Mouse (Mus musculus): ENCODE measurements at regions not wholly inside any gene's neighbourhood (a gene's known extent, or its start where the extent isn't known, plus 50 kb on each side); places are given as distances from the start of the nearest gene placed in this dataset.

DNA sequence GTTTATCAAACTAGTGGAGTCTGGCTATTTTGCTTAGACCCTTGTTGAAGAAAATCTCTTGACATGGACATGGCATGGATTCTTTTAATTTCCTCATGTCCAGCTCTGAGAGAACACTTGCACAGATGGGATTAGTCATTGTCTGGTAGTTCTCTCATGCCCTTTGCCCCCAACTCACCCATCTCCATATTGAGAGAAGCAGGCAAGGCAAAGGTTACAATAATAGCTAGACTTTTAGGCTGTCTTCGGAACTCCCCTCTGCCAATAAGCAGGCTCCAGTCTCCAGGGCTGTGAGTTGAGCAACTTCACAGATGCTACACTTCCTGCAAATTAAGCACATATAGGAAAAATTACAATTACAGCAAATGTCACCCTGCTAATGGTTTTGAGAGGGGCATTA lies 558.0 kb upstream of the Alcam start:
- no peak for DNase-seq (ENCODE audit: low spot score in 2 of 2)

DNA sequence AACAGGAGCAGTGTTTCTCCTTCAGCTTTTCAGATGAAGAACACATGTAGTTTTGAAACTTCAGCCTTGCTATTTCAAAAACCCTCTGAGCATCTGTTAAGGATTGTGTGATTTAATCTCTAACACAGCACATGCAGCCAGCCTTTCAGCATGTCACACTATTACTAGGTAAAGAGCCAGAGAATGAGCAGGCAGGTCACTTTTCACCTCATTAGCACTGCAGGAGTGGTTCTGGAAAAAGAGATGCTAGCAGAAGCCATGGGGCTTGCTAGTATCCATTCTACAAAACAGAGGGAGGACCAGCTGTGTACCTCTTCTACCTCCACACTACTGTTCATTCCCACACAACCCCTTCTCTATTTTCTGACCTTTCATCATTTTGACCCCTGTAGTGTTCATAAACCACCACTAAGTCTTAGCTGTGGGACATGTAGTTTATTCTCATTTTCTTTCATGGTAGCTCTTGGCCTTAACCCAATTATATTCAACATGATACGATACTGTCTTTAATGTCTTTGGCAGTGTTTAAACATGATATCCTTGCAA lies 535.1 kb upstream of the Alcam start:
- no peak for DNase-seq (ENCODE audit: low spot score in 2 of 2)

DNA sequence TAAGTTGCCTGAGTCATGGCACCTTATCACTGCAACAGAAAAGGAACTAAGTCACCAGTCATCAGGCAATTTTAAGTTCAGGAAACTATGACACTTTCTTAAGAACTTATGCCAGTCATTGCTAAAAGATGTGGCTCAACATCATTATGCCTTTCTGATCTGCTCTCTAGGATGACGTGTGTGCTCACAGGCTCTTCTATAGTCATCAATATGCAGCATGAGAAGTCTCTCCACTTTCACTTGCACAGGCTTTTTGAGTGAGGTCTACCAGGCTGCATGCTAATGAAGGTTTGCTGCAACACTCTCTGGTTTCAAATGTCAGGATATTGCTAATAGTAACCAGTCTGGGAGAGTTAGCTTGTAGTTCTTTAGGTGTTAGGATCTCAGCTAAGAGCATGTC lies 530.5 kb upstream of the Alcam start:
- DNase-seq (ENCODE audit: low spot score in 2 of 2) = no peak

DNA sequence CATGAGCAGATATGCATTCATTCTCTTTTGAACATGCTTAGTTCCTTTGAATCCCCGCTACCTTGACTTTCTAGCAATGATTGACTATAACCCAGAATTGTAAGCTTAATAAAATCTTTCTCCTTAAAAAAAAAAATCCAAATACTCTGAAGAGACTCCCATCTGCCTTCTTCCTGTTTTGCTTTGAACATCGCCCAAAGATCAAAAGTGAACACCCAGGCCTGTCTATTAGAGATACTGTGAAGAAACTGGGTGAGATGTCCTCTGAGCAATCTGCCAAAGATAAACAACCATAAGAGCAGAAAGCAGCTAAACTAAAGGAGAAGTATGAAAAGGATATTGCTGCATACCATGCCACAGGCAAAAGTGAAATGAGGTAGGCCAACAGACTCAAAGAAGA lies 527.1 kb upstream of the Alcam start:
- no peak for DNase-seq (ENCODE audit: low spot score in 2 of 2)

DNA sequence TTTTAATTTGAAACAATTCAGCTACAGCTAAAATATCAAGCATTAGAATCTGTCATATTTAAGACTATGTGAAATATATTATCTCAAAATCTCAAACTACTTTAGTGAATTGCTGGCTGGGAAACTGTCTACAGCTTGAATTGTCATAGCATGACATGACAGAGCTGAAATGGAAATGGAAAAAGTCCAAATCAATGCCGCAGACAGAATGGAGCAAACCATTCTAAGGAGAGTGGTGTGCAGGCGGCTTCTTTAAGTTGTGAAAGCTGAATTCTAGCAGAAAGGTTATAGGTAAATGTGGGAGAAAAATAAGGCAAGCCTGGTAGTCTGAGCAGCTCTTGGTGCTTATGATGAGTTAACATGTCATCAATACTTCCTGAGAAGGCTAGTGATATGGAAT lies 518.9 kb upstream of the Alcam start:
- DNase-seq (ENCODE audit: low spot score in 2 of 2) = no peak

DNA sequence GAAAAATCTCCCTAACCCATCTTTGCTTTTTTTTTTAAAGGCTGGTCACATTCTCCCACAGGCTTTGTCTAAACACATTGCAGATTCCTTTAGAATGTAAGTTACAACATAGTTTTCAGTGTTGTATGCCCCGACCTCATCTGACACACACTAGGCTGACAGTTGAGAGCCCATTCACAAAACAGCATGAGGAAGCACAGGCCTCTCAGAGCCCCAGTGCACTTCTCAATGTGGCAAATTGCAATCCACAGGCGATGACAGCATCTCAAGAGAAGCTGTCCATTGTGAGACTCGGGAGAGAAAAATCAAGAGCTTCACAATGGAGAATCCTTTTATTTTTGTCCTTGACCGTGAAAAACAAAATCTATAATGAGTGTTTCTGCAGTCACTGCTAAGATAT lies 493.8 kb upstream of the Alcam start:
- DNase-seq (ENCODE audit: low spot score in 2 of 2) = no peak

DNA sequence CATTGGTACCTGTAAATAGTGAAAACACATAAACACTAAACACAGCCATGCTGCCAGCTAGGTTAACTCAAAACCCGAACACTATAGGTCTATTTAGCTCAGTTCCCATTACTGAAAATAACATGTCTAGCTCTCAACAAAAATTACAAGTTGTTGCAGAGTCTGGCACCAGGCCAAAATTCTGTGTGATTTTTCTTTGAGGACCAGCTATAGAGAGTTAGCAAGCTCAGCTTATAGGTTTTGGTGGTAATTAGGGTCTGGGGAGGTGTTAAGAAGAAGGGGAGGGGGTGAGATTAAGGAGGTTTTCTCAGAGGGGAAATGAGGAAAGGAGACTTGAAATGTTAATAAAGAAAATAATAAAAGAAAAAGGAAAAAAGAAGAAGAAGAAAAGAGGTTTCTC lies 480.9 kb upstream of the Alcam start:
- no peak for DNase-seq (ENCODE audit: low spot score in 2 of 2)

DNA sequence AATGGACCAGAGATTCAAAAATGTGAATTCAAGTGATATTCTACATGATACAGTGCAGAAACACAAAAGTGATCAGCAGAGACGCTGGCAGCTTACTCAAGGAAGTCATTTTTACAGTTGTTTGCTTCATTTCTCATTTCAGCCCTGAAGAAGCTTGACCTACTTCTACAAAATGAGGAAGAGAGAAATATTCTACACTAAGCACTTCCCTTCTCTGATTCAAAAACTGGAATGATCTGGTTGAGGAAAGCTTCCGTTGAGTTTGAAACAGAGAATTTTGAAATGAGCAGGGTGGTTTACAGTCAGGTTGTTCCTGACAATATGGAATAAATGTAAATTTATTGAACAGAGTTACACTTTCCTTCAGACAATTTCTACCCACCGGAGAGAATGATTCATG lies 478.1 kb upstream of the Alcam start:
- no peak for DNase-seq (ENCODE audit: low spot score in 2 of 2)

DNA sequence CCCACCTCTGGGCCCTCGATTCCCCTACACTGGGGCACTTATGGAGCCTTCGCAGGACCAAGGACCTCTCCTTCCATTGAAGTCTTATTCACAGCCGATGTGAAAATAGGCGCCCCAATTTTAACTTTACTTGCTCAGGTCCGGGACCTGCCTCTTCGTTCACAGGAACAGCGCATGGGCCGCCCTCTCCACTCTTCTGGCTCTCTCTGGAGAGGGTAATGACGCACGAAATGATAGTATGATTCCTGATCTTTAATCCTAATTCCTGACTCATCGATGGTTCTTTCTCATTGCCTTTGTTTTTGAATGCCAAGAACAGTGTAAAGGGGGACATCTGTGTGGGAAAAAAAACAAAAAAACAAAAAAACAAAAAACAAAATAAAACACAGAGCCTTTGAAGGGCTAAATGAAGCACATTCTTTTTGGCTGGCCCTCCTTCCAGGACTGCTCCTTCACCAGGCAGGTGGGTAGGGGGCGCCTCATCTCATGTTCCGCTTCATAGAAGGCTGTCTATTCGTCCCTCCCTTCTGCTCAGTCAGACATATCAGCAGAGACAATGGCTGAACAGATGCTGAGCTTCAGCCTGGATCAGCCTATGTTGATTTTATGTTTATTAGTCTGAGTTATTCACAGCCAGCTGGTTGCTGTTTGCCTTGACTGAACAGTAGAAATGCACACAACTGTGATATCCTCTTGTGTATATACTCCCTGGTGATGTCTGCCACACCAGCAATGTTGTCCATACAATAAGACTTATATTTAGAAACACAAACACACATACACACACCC lies 438.8 kb upstream of the Alcam start:
- no peak for DNase-seq (ENCODE audit: low spot score in 2 of 2)

DNA sequence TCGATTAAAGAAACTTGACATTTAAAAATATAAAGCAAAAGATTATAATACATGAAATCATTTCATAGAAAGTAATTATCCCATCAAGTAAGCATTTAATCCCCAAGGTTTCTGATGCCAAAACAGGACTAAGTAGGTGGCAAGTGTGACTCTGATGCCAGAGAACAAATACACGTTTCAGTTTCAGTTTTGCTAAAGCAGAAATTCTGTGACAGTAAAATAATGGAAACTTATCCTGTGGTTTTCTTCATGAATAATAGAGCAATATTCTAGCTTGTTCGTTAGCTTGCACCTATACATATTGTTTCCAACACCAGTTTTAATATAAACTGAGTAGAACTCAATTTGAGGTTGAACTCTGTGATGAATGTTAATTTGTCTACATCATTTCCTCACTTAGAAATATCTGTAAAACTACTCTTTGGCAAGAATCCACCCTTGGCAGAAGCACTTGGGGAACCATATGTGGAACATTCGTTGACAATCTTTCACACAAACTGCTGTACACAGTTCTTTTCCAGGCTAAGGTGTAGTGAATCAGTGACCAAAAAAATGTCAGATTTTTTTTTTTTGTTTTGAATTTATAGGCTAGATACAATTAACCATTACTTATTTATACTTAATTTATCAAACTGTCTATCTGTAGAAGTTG lies 425.7 kb upstream of the Alcam start:
- DNase-seq (ENCODE audit: low spot score in 2 of 2) = no peak

DNA sequence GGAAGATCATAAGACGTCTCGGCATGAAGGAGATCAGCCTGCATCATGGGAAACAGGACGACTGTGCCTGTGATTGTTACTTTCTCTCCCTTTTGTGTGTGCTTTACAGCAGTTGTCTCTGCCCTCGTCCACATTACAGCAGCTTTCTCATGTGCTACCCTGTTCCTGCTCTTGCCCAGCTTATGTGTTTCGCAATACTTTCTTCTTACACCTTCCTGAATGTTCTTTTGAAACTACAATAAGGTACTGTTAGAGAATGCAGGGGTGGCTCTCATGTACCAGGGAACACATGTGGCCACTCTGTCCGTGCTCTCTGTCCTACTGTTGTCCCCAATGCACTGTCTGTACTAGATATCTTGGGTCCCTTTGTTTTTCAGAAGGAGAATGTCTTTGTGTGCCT lies 414.0 kb upstream of the Alcam start:
- no peak for DNase-seq (ENCODE audit: low spot score in 2 of 2)

DNA sequence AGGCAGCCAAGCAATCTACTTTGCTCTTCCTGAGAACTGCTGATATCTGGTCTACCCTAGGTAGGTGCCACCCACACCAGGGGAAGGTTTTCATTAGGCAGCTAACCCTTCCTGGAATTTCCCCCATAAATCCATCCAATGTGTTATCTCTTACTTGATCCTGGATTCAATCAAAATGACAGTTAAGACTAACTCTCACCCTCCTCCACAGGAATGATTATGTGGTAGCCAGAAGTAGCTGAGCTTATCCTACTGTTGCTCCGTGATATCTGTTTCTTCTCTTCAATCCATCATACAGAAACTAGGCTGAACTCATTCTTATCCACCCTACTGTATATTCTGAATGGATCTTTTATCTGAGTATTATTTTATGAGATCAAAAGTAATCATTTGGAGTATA lies 409.7 kb upstream of the Alcam start:
- no peak for DNase-seq (ENCODE audit: low spot score in 2 of 2)

DNA sequence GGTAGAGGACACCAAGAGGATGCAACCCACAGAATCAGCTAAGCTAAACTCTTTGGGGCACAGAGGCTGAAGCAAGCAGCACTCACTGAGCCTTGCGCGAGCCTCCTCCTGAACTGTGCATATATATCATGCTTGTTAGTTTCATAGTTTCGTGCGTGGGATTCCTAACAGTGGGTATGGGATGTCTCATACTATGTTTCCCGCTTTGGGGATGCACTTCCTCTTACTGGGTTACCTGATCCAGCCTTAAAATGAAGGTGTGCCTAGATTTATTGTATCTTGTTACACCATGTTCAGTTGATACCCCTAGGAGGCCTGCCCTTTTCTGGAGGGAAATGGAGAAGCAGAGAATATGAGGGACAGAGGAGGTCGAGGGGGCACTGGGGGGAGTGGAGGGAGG lies 407.4 kb upstream of the Alcam start:
- no peak for DNase-seq (ENCODE audit: low spot score in 2 of 2)

DNA sequence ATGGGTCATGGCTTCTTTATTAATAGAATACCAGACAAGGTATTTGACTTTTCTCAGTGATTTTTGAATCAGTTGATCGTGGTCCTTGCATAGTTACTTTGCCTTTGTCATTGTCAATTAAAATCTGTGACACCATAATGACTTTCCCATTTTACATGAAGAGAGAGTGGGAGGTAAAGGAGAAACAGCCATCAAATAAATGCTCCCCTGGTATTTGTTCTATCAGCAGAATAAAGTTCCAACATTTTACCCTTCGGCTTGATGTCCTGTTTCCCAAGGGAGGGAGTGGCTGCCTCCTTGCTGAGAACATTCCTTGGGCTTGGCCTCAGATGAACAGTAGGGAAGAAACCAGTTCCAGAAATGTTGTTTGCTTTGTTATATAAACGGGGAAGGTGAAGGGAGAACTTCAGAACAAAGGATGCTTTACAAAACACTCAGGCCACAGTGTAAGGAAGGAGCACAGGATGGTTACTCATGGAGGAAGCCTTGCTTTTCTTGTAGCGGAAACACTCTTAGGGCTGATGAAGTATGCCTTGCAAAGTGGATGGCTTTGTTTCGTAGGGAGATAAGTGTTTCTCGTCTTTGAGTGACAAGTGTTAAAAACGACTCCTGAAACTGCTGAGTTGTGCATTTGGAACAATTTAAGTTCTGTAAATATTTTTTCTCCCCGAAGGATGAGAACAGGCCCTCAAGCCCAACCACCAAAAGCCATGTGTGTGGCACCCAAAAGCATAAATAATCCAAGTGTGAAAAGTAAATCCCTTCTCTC lies 404.8 kb upstream of the Alcam start:
- DNase-seq (ENCODE audit: low spot score in 2 of 2) = no peak

DNA sequence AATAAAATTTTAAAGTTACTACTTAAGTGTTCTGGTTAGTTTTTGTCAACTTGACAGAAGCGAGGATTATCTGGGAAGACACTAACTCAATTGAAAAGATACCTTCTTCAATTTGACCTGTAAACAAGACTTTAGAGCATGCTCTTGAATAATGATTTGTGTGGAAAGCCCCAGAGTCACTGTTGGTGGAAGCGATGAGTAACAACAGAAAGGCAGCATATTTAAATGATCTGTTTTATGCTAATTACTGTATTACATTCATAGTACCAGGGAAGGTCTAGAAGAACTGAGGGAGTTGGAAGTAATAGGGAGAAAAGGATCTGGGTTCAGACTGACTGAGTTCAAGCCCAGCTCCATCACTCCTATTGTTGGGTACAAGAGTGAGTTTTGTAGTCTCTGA lies 397.3 kb upstream of the Alcam start:
- no peak for DNase-seq (ENCODE audit: low spot score in 2 of 2)

DNA sequence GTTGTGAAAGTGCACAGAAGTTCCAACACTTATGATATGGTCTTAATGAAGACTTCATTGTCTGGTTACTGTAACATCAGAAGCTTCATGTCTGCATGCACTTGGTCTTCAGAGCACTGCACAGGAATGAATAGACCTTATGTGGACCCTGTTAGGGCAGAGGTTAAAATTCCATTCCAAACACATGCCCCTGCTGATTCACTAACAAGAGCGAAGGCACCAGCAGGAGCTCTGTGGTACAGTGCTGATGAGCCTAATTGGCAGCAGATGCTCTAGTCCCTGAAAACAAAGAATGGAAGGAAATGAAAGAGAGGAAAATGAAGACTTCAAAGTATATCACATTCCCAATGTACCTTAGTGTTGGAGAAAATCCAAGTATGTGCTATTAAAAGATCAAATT lies 365.1 kb upstream of the Alcam start:
- no peak for DNase-seq (ENCODE audit: low spot score in 2 of 2)

DNA sequence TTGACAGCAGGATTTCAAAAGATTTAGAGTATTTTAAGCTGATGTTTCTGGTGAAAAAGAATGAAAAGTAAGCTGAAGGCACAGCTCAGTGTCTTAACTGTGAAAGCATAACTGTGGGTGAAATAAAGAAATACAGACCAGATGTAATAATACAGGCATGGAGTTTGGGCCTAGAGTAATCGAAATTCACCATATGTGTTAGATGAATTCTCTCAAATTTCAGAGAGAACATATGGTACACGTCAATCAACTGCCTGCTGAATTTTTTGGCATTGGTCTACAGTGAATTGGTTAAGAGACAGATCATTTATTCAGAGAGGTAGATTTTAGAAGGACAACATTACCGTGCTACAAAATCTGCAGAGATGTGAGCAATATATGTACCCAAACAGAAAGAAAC lies 357.3 kb upstream of the Alcam start:
- DNase-seq (ENCODE audit: low spot score in 2 of 2) = no peak

DNA sequence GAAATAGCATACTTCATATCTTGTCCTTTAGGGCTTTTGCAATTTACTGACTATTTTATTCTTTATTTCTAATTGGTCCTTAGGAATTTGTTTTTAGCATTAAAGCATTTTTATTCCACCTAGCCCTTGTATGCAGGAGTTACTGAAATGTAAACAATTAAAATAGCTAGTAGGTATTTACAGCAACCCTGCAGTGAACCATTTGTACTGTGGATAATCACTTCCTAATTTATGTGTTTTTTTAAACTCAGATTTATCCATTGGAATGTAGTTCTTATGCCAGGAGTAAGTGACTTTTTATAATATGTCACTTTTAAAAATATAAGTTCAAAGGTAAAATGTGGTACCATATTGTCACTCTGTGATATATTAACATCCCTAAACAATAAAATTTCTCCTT lies 350.5 kb upstream of the Alcam start:
- no peak for DNase-seq (ENCODE audit: low spot score in 2 of 2)

DNA sequence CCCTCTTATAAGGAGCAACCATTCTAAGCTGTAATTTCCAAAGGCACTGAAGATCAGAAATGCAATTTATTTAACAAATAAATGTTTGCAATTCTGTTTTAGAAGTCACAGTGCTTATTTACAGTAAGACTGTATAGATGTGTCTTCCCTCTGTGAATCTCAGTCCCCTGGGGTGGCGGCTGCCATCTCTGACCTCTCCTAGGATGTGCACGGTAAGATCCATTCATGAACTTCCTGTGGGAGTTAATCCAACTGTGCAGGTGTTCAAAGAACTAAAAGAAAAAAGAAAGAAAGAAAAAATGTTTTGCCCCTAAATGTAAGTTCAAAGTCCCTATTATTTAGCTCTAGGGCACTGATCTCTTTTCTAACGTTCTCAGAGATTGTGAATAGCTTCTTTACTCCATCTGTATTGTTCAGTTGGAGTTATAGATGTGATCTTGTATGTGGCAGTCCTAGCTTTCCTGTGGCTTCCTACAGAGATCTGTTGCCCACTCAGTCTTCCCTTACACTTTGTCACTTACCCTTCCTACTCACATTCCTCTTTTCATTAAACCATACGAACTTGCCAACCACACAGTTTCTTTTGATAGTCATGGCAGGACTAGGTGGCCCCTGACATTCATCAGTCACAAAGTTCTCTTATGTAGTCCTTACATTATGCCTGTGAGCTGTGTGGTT lies 346.0 kb upstream of the Alcam start:
- no peak for DNase-seq (ENCODE audit: low spot score in 2 of 2)

DNA sequence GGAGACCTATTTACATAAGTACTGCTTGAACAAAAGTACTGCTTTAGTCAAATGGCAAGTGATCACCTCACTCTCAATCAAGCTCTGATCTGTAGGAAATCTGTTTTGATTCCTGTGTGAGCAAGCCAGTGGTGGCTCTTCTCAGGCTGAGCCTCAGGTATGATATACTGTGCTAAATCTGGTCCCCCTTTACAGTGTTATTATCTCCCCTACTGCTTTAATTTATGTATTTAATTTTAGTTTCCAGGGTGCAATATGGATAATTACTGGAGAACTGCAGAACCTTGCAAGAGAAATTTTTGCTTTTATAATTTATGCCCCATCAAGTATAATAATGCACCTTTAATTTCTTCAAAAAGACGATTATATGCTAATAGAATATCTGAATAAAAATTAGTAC lies 341.3 kb upstream of the Alcam start:
- no peak for DNase-seq (ENCODE audit: low spot score in 2 of 2)

DNA sequence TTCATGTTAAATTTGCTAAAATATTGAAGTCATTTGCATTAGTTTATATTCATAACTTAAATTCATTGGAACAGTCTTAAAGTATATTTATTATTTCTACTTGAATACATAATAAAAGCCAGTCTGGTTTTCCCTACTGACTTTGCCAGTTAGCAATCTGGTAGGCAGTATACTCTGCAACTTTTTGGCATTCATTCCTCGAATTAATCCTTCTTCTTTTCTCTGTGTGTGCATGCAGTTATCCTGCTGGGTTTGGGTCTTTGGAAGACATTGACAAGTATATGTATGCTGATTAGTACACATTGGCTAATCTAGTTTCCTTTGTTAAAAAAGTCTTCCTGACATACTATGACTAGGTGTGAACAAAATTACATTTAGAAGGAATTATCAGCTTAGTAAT lies 336.1 kb upstream of the Alcam start:
- DNase-seq (ENCODE audit: low spot score in 2 of 2) = no peak

DNA sequence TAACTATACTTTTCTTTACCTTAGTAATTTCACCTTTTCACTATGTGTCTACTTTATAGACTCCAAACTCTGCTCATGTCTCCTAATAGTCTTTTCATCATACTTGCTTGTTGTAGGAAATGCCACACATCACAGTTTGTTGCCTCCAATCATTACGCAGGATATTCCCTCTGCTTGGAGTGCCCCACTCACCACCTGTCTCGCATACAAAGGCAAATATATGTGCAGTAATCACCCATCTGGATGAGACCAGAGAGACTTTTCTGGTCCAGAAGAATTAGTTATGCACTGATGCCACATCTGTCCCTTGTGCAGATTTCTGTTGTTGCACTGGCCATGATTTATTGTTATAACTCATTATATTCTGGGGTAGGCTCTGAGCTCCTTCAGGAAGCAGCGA lies 293.9 kb upstream of the Alcam start:
- DNase-seq (ENCODE audit: low spot score in 2 of 2) = no peak
